Mouse (Mus musculus): ENCODE results near the gene Clec11a.

Clec11a gene

GRCm38 (mm10) chr7:44306516-44307240 is at the start of gene Clec11a:
Gene Clec11a (minus strand): TSS chr7:44306902.
- DNase-seq: peak in 1 of 2 experiments; percentile 30

- no peak for DNase-seq
These were observed 48.7 kb upstream of the Clec11a start for GRCm38 (mm10) chr7:44355411-44355810.

- DNase-seq: peak; percentile 67 to 74
These were observed 47.1 kb upstream of the Clec11a start for GRCm38 (mm10) chr7:44353601-44354340.

GRCm38 (mm10) chr7:44352750-44353600 is 46.3 kb upstream of the Clec11a start:
- DNase-seq: peak; percentile 12 to 18

GRCm38 (mm10) chr7:44351881-44352749 is 45.4 kb upstream of the Clec11a start:
- peak; percentile 10 to 15 for DNase-seq

GRCm38 (mm10) chr7:44350957-44351711 is 44.4 kb upstream of the Clec11a start:
- peak; percentile 86 to 89 for DNase-seq

- peak; percentile 27 to 50 for DNase-seq
These were observed 42.3 kb upstream of the Clec11a start for GRCm38 (mm10) chr7:44349043-44349442.

- no peak for DNase-seq
These were observed 37.9 kb upstream of the Clec11a start for GRCm38 (mm10) chr7:44344622-44345021.

- DNase-seq: peak; percentile 28 to 59
These were observed 36.8 kb upstream of the Clec11a start for GRCm38 (mm10) chr7:44343459-44344015.

- DNase-seq: no peak
These were observed 35.0 kb upstream of the Clec11a start for GRCm38 (mm10) chr7:44341714-44342113.

- DNase-seq: no peak
These were observed 34.4 kb upstream of the Clec11a start for GRCm38 (mm10) chr7:44341119-44341518.

GRCm38 (mm10) chr7:44340226-44340625 is 33.5 kb upstream of the Clec11a start:
- no peak for DNase-seq

- DNase-seq: no peak
These were observed 30.6 kb upstream of the Clec11a start for GRCm38 (mm10) chr7:44337121-44337849.

- no peak for DNase-seq
These were observed 29.6 kb upstream of the Clec11a start for GRCm38 (mm10) chr7:44336046-44337021.

- DNase-seq: peak; percentile 80 to 82
These were observed 28.6 kb upstream of the Clec11a start for GRCm38 (mm10) chr7:44335031-44335878.

GRCm38 (mm10) chr7:44334139-44334538 is 27.4 kb upstream of the Clec11a start:
- DNase-seq: no peak

GRCm38 (mm10) chr7:44332336-44332735 is 25.6 kb upstream of the Clec11a start:
- DNase-seq: no peak

GRCm38 (mm10) chr7:44326614-44327013 is 19.9 kb upstream of the Clec11a start:
- no peak for DNase-seq
